Mouse (Mus musculus) CH12.LX (cell line): Measurements from ENCODE around the gene Npas2. TPM values are rescaled to one million over a fixed set of nuclear protein-coding genes. Genes with fewer than 3 reads are reported as not detected.

ENCODE experiments used
- DNase-seq: peaks from one replicate; pipeline ENCODE4 v3.0.0-alpha.2; 2013; ENCODE audit errors: extremely low read depth
- H3K27ac ChIP-seq: 2 replicates; pipeline ENCODE4 v1.5.1; 2012; ENCODE audit warnings: low read depth, mild to moderate bottlenecking, control low read depth, moderate library complexity; ENCODE audit not compliant: insufficient read depth
- H3K27me3 ChIP-seq: replicated peaks from 2 replicates; pipeline ENCODE3; 2012; ENCODE audit warnings: inconsistent platforms
- H3K36me3 ChIP-seq, 2 experiments: replicated peaks in 1 of 2; 2 replicates each; pipeline versions ENCODE3 to v1.6.1; 2012; ENCODE audit warnings: inconsistent platforms in 1 of 2, low read length in 1 of 2, mild to moderate bottlenecking in 1 of 2, mixed read lengths in 1 of 2, moderate library complexity in 1 of 2; ENCODE audit not compliant: control insufficient read depth in 1 of 2, insufficient read depth in 1 of 2
- H3K4me1 ChIP-seq, 2 experiments: 2 replicates each; pipeline ENCODE4 v1.6.1; 2012; ENCODE audit warnings: inconsistent platforms in 1 of 2, moderate library complexity in 1 of 2; ENCODE audit not compliant: insufficient read depth in 2 of 2, control insufficient read depth in 1 of 2
- H3K4me2 ChIP-seq: 2 replicates; pipeline ENCODE4 v1.6.1; 2012; ENCODE audit warnings: low read depth, mild to moderate bottlenecking, control low read depth; ENCODE audit not compliant: poor library complexity, insufficient read depth, severe bottlenecking
- H3K4me3 ChIP-seq, 3 experiments: fragments of 150-350 bp in 1 of 3; sonication (generic) in 1 of 3; replicated peaks in 1 of 3; 2 replicates each; pipeline versions ENCODE3 to v1.5.1; 2011 to 2012; ENCODE audit warnings: low read depth in 2 of 3, low read length in 2 of 3, mild to moderate bottlenecking in 2 of 3, moderate library complexity in 2 of 3, control low read depth in 1 of 3, improper control_type of control experiment in 1 of 3, inconsistent platforms in 1 of 3, mixed read lengths in 1 of 3; ENCODE audit not compliant: poor library complexity in 1 of 3
- H3K79me2 ChIP-seq: replicated peaks from 2 replicates; pipeline ENCODE4 v1.6.1; 2012; ENCODE audit warnings: mild to moderate bottlenecking, moderate library complexity; ENCODE audit not compliant: control insufficient read depth, poor library complexity, insufficient read depth, severe bottlenecking; ENCODE audit errors: extremely low read depth
- H3K9ac ChIP-seq: 2 replicates; pipeline ENCODE4 v1.6.1; 2012; ENCODE audit warnings: low read depth, mild to moderate bottlenecking, control low read depth, moderate library complexity; ENCODE audit not compliant: insufficient read depth
- H3K9me3 ChIP-seq: replicated peaks from 2 replicates; pipeline ENCODE3; 2012; ENCODE audit warnings: low read length, inconsistent platforms, mixed read lengths
- BHLHE40 ChIP-seq: IDR thresholded peaks from 2 replicates; pipeline ENCODE4 v1.6.1; 2011; ENCODE audit warnings: mild to moderate bottlenecking, low read depth, low read length, improper control_type of control experiment
- CHD2 ChIP-seq: IDR thresholded peaks from 2 replicates; pipeline ENCODE4 v1.6.1; 2011; ENCODE audit warnings: low read length, improper control_type of control experiment
- ELF1 ChIP-seq: IDR thresholded peaks from 2 replicates; pipeline ENCODE4 v1.6.1; 2014; ENCODE audit warnings: low read depth, mild to moderate bottlenecking, inconsistent platforms, low read length, improper control_type of control experiment
- EP300 ChIP-seq: IDR thresholded peaks from 2 replicates; pipeline ENCODE4 v1.6.1; 2011; ENCODE audit warnings: low read length, improper control_type of control experiment
- ETS1 ChIP-seq: conservative IDR thresholded peaks from 2 replicates; pipeline ENCODE4 v1.6.1; 2012; ENCODE audit warnings: low read depth, mild to moderate bottlenecking, inconsistent platforms, low read length, improper control_type of control experiment, moderate library complexity
- GABPA ChIP-seq: IDR thresholded peaks from 2 replicates; pipeline ENCODE4 v1.6.1; 2012; ENCODE audit warnings: low read depth, low read length, improper control_type of control experiment, inconsistent platforms; ENCODE audit not compliant: insufficient replicate concordance
- HCFC1 ChIP-seq: IDR thresholded peaks from 2 replicates; pipeline ENCODE4 v1.6.1; 2012; ENCODE audit warnings: low read depth, mild to moderate bottlenecking, inconsistent platforms, low read length, improper control_type of control experiment
- IRF4 ChIP-seq: IDR thresholded peaks from 2 replicates; pipeline ENCODE4 v1.6.1; 2014; ENCODE audit warnings: low read depth, mild to moderate bottlenecking, inconsistent platforms, low read length, improper control_type of control experiment
- JUN ChIP-seq: IDR thresholded peaks from 2 replicates; pipeline ENCODE4 v1.6.1; 2011; ENCODE audit warnings: low read depth, mild to moderate bottlenecking, low read length, improper control_type of control experiment, moderate library complexity; ENCODE audit not compliant: insufficient read depth
- JUND ChIP-seq: conservative IDR thresholded peaks from 2 replicates; pipeline ENCODE4 v1.6.1; 2011; ENCODE audit warnings: low read depth, low read length, improper control_type of control experiment
- MAFK ChIP-seq: IDR thresholded peaks from 2 replicates; pipeline ENCODE4 v1.6.1; 2011; ENCODE audit warnings: low read length, improper control_type of control experiment; ENCODE audit not compliant: insufficient replicate concordance
- MAX ChIP-seq: IDR thresholded peaks from 2 replicates; pipeline ENCODE4 v1.6.1; 2011; ENCODE audit warnings: low read length, improper control_type of control experiment
- MAZ ChIP-seq: IDR thresholded peaks from 2 replicates; pipeline ENCODE4 v1.6.1; 2012; ENCODE audit warnings: low read depth, mild to moderate bottlenecking, inconsistent platforms, low read length, improper control_type of control experiment, moderate library complexity
- MYC ChIP-seq: IDR thresholded peaks from 2 replicates; pipeline ENCODE4 v1.6.1; 2011; ENCODE audit warnings: low read depth, mild to moderate bottlenecking, improper control_type of control experiment, low read length
- NELFE ChIP-seq: IDR thresholded peaks from 2 replicates; pipeline ENCODE4 v1.6.1; 2011; ENCODE audit warnings: low read depth, low read length, improper control_type of control experiment
- PAX5 ChIP-seq: IDR thresholded peaks from 2 replicates; pipeline ENCODE4 v1.6.1; 2012; ENCODE audit warnings: low read length, inconsistent platforms, mixed read lengths
- POLR2AphosphoS2 ChIP-seq: IDR thresholded peaks from 2 replicates; pipeline ENCODE4 v1.6.1; 2011; ENCODE audit warnings: low read depth, low read length, improper control_type of control experiment
- RAD21 ChIP-seq: IDR thresholded peaks from 2 replicates; pipeline ENCODE4 v1.6.1; 2011; ENCODE audit warnings: low read depth, mild to moderate bottlenecking, low read length, improper control_type of control experiment, moderate library complexity
- SIN3A ChIP-seq: IDR thresholded peaks from 2 replicates; pipeline ENCODE4 v1.6.1; 2012; ENCODE audit warnings: low read length, improper control_type of control experiment, inconsistent platforms
- SMC3 ChIP-seq: IDR thresholded peaks from 2 replicates; pipeline ENCODE4 v1.6.1; 2011; ENCODE audit warnings: low read depth, low read length, improper control_type of control experiment
- TBP ChIP-seq: conservative IDR thresholded peaks from 2 replicates; pipeline ENCODE4 v1.6.1; 2011; ENCODE audit warnings: low read depth, low read length, improper control_type of control experiment
- TCF12 ChIP-seq: IDR thresholded peaks from 2 replicates; pipeline ENCODE4 v1.6.1; 2014; ENCODE audit warnings: low read depth, mild to moderate bottlenecking, inconsistent platforms, low read length, improper control_type of control experiment
- ZC3H11A ChIP-seq: IDR thresholded peaks from 2 replicates; pipeline ENCODE4 v1.6.1; 2012; ENCODE audit warnings: low read depth, mild to moderate bottlenecking, inconsistent platforms, low read length, improper control_type of control experiment
- ZKSCAN1 ChIP-seq: IDR thresholded peaks from 2 replicates; pipeline ENCODE4 v1.6.1; 2012; ENCODE audit warnings: low read depth, inconsistent platforms, low read length, improper control_type of control experiment, borderline replicate concordance
- ZMIZ1 ChIP-seq: IDR thresholded peaks from 2 replicates; pipeline ENCODE4 v1.6.1; 2012; ENCODE audit warnings: low read depth, mild to moderate bottlenecking, inconsistent platforms, low read length, improper control_type of control experiment
- ZNF384 ChIP-seq: IDR thresholded peaks from 2 replicates; pipeline ENCODE4 v1.6.1; 2012; ENCODE audit warnings: low read depth, low read length, improper control_type of control experiment, inconsistent platforms
- dilution Hi-C: fragments of 300-500 bp; cut with MboI; formaldehyde crosslinking; loops from 2 replicates; pipeline ENCODE4 v1.14.3; 2020; ENCODE audit warnings: low sequenced_read_pairs; ENCODE audit not compliant: extremely low pct_unique_long_range_greater_than_20kb, extremely low pct_ligation_motif_present
- in situ Hi-C: fragments of 300-500 bp; cut with MboI; formaldehyde crosslinking; loops from 3 replicates; pipeline ENCODE4 v1.14.3; 2019; ENCODE audit warnings: low sequenced_read_pairs, low pct_ligation_motif_present, low pct_unique_long_range_greater_than_20kb, mixed read lengths
- polyA plus RNA-seq: library from polyadenylated mRNA; unstranded; fragments of >175 nt; gene quantifications from 2 replicates; pipeline ENCODE4 v1.2.1, GENCODE M21; 2012; ENCODE audit warnings: low read depth; ENCODE audit not compliant: insufficient read length
- total RNA-seq, 2 experiments: library from RNA; depleted of rRNA; stranded (reverse); fragments of 300-350 nt in 1 of 2; fragments of >200 nt in 1 of 2; gene quantifications; 2 replicates each; pipeline ENCODE4 v1.2.3; 2012 to 2014

The Npas2 gene
- total and polyA plus RNA-seq, 3 experiments = 0.13 TPM; not detected in 2

DNA sequence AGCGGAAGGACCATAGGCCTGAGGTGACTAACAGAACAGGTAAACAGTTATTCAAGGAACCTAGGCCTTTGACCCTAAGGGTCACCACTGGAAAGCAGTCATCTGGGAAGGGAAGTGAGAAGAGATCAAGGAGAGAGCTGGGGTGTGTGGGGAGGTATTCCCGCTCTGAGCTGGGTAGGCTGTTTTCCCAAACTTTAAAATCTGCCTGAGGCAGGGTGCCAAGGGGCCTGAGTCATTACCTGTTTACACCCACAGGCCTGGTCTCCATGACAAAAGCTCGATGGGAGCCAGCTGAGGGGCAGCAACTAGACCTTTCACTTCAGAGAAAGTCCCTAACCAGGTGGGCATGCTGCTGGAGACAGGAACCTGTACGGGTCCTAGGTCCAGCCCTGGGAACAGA is 205.7 kb downstream of the Npas2 start:
- Histone ChIP-seq H3K79me2 (no peaks in the 10 kb centered on the region), H3K4me3 (no peak overlapping the region), H3K27ac (no peak overlapping the region), H3K4me1 (peaks cover 0 to 26% of the 10 kb centered on the region in 2 experiments; a peak in 2 of 4 replicates), H3K36me3 (no peaks in the 10 kb centered on the region), H3K27me3 (no peaks in the 10 kb centered on the region), H3K9ac (no peak overlapping the region), H3K9me3 (peaks cover 4% of the 10 kb centered on the region), H3K4me2 (no peak overlapping the region)
- DNase-seq = no peak
- TF ChIP-seq POLR2AphosphoS2 (no peak), BHLHE40 (no peak), SIN3A (no peak), TCF12 (no peak), EP300 (no peak), ZC3H11A (no peak), JUN (no peak), JUND (no peak), CHD2 (no peak), RAD21 (no peak), ETS1 (no peak), ZNF384 (no peak), NELFE (no peak), MAZ (no peak), PAX5 (no peak), SMC3 (no peak), ZMIZ1 (no peak), ELF1 (no peak)
- dilution Hi-C loops (no loop called here), in situ Hi-C loops (no loop called here)

DNA sequence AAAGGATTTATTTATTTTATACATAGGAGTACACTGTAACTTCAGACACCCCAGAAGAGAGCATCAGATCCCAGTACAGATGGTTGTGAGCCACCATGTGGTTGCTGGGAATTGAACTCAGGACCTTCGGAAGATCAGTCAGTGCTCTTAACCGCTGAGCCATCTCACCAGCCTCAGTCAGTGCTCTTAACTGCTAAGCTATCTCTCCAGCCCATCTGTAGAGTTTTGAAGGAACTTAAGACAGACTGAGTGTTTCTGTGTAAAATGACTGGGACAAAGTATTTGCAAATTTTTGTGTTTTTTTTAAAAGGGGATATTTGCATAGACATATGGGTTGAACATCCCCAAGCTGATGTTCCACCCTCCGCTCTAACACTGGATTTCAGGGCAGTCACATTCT is 206.6 kb downstream of the Npas2 start:
- no peak for DNase-seq

More for the DNA sequence above, 206.6 kb downstream of the Npas2 start:
- Histone ChIP-seq H3K27ac (no peak overlapping the region), H3K4me2 (no peak overlapping the region), H3K27me3 (no peaks in the 10 kb centered on the region), H3K79me2 (no peaks in the 10 kb centered on the region)
- TF ChIP-seq HCFC1 (no peak), CHD2 (no peak), SIN3A (no peak), ZMIZ1 (no peak), ZNF384 (no peak), GABPA (no peak), MAZ (no peak), ZKSCAN1 (no peak), IRF4 (no peak), MAX (no peak), POLR2AphosphoS2 (no peak), ETS1 (no peak), MYC (no peak), MAFK (no peak), TBP (no peak)
- TF ChIP-seq, all 38 proteins: peak for 0
- H3K36me3 ChIP-seq = no peaks in the 10 kb centered on the region
- H3K4me3 ChIP-seq = no peak overlapping the region
- in situ Hi-C loops (no loop called here), dilution Hi-C loops (no loop called here)
- peaks cover 0 to 26% of the 10 kb centered on the region in 2 experiments; a peak in 2 of 4 replicates for H3K4me1 ChIP-seq
- peaks cover 4% of the 10 kb centered on the region for H3K9me3 ChIP-seq
- no peak overlapping the region for H3K9ac ChIP-seq
